ENCODE assay signal across 8 mouse cellular contexts in genomic region chr15:12795457-12795894, GRCm38 (mm10). TPM values are rescaled to one million over a fixed set of nuclear protein-coding genes. Genes with fewer than 3 reads are reported as not detected.
A peak's percentile ranks its signal among the peaks of the same experiment; 100 is the strongest.
DNase-seq lines count a peak whose midpoint lies in the region; ATAC-seq lines count a peak whose summit lies in the region.

No protein-coding gene starts in this region.

- DNase-seq in left cerebral cortex, adult 11 months (ENCODE audit: low spot score): peak; percentile 65
- no peak for DNase-seq in left cerebral cortex, adult 8-10 months (ENCODE audit: low spot score in 2 of 2)
- DNase-seq in brain, adult 2 months (ENCODE audit: low read depth, low spot score): peak; percentile 95
- DNase-seq in fibroblast of lung, adult 2 months (ENCODE audit: low read depth): peak; percentile 52
- DNase-seq in left cerebral cortex, postnatal 25 days (ENCODE audit: low spot score in 2 of 2): peak; percentile 80 to 91
- peak; percentile 83 for DNase-seq in telencephalon, adult 2 months (ENCODE audit: low read depth, low spot score)

- peak; percentile 88 for ATAC-seq in inflammation-experienced regulatory T-cells, adult 6 months
- peak; percentile 84 for ATAC-seq in monocyte, adult 5-6 weeks (replicated peaks; ENCODE audit: insufficient number of reproducible peaks, low FRiP score, low TSS enrichment, poor library complexity, severe bottlenecking)

- intact Hi-C loops in left cerebral cortex, postnatal 25 days (cut with DNase I): loop anchor here (1.0 to 10.0 kb wide), 6 partner anchors 57 to 821 kb away; partner anchors contain the start of gene Pdzd2

RNA-seq across cellular contexts. Expression of gene 6030458C11Rik, which starts 29.0 kb away (rescaled TPM):
- 10 to 100 TPM; 24.2 to 26.9 (median 25.4) TPM for total RNA-seq in left cerebral cortex, adult 8-10 months (2022)
- 10 to 100 TPM; 30.0 to 42.0 (median 31.1) TPM for polyA plus RNA-seq in inflammation-experienced regulatory T-cells, adult 6 months (2017; shearing (Covaris generic))
- 10 to 100 TPM; 28.7 to 29.0 TPM for total RNA-seq in left cerebral cortex, postnatal 25 days (2021)
- 9.5 to 24.1 TPM (median 11.3 TPM) in 3 replicates for total RNA-seq in monocyte, adult 5-6 weeks (2017)

RNA-seq across cellular contexts. Expression of gene Drosha, which starts 29.1 kb away (rescaled TPM):
- 10 to 100 TPM; 84.5 to 88.7 (median 86.3) TPM for total RNA-seq in left cerebral cortex, adult 8-10 months (2022)
- 10 to 100 TPM; 11.7 to 18.1 (median 14.6) TPM for polyA plus RNA-seq in inflammation-experienced regulatory T-cells, adult 6 months (2017; shearing (Covaris generic))
- 10 to 100 TPM; 86.4 to 87.3 TPM for total RNA-seq in left cerebral cortex, postnatal 25 days (2021)
- 5.7 to 15.3 TPM (median 9.9 TPM) in 3 replicates for total RNA-seq in monocyte, adult 5-6 weeks (2017)

RNA-seq across cellular contexts. Expression of gene Pdzd2, which starts 55.8 kb away (rescaled TPM):
- 10 to 100 TPM; 67.0 to 85.4 (median 77.8) TPM for total RNA-seq in left cerebral cortex, adult 8-10 months (2022)
- under 1 TPM; 0.34 to 0.46 (median 0.40) TPM for polyA plus RNA-seq in inflammation-experienced regulatory T-cells, adult 6 months (2017; shearing (Covaris generic))
- 10 to 100 TPM; 79.8 to 89.9 TPM for total RNA-seq in left cerebral cortex, postnatal 25 days (2021)
- 1.2 to 5.9 TPM (median 1.4 TPM) in 3 replicates for total RNA-seq in monocyte, adult 5-6 weeks (2017)

Comparison
In these comparisons a context has a peak if more than half of its experiments do, and no peak if none do; other contexts are left out.
1. DNase-seq: peak in left cerebral cortex, adult 11 months (single experiment), brain, adult 2 months (single experiment), fibroblast of lung, adult 2 months (single experiment), left cerebral cortex, postnatal 25 days (2 of 2) and telencephalon, adult 2 months (single experiment); none in left cerebral cortex, adult 8-10 months (0 of 2).